Mouse (Mus musculus): Measurements from ENCODE around the gene Olfr827. TPM values are rescaled to one million over a fixed set of nuclear protein-coding genes. Genes with fewer than 3 reads are reported as not detected.

Olfr827 gene
- polyA plus RNA-seq, 1 experiment from 2014 or later, result not detected

Other genes with a start within 250 kb of the Olfr827 start
- not detected in 2 replicates for gene Olfr819, start 247.1 kb downstream of the Olfr827 start, polyA plus RNA-seq (2016; fragmentation: Nextera tagmentation; extraction: Ambion mirVana)
- gene Olfr247, start 238.3 kb downstream of the Olfr827 start, polyA plus RNA-seq (2016; fragmentation: Nextera tagmentation; extraction: Ambion mirVana), result not detected in 2 replicates
- gene Gm10310, start 229.3 kb downstream of the Olfr827 start, polyA plus RNA-seq (2016; fragmentation: Nextera tagmentation; extraction: Ambion mirVana), result not detected in 2 replicates
- not detected in 2 replicates for gene Olfr820, start 201.8 kb downstream of the Olfr827 start, polyA plus RNA-seq (2016; fragmentation: Nextera tagmentation; extraction: Ambion mirVana)
- gene Olfr821, start 184.1 kb downstream of the Olfr827 start, polyA plus RNA-seq (2016; fragmentation: Nextera tagmentation; extraction: Ambion mirVana), result not detected in 2 replicates
- not detected in 2 replicates for gene Olfr822, start 143.2 kb downstream of the Olfr827 start, polyA plus RNA-seq (2016; fragmentation: Nextera tagmentation; extraction: Ambion mirVana)
- gene Olfr823, start 99.0 kb downstream of the Olfr827 start, polyA plus RNA-seq (2016; fragmentation: Nextera tagmentation; extraction: Ambion mirVana), result not detected in 2 replicates
- gene Olfr824, start 84.4 kb downstream of the Olfr827 start, polyA plus RNA-seq (2016; fragmentation: Nextera tagmentation; extraction: Ambion mirVana), result not detected in 2 replicates
- gene Olfr825, start 47.6 kb downstream of the Olfr827 start, polyA plus RNA-seq (2016; fragmentation: Nextera tagmentation; extraction: Ambion mirVana), result not detected in 2 replicates
- gene Olfr826, start 30.2 kb downstream of the Olfr827 start, polyA plus RNA-seq (2016; fragmentation: Nextera tagmentation; extraction: Ambion mirVana), result not detected in 2 replicates
- gene Neurod4, start 65.8 kb upstream of the Olfr827 start, polyA plus RNA-seq (2016; fragmentation: Nextera tagmentation; extraction: Ambion mirVana), result 7.8 and 8.6 TPM in 2 replicates
- 0.31 TPM in 1 of 2 replicates, not detected in the other for gene Tespa1, start 108.5 kb upstream of the Olfr827 start, polyA plus RNA-seq (2016; fragmentation: Nextera tagmentation; extraction: Ambion mirVana)
- gene Vmn2r84, start 179.9 kb upstream of the Olfr827 start, polyA plus RNA-seq (2016; fragmentation: Nextera tagmentation; extraction: Ambion mirVana), result not detected in 2 replicates
- not detected in 2 replicates for gene Vmn2r85, start 215.3 kb upstream of the Olfr827 start, polyA plus RNA-seq (2016; fragmentation: Nextera tagmentation; extraction: Ambion mirVana)
- 0.03 TPM in 1 of 2 replicates, not detected in the other for gene Vmn2r86, start 241.6 kb upstream of the Olfr827 start, polyA plus RNA-seq (2016; fragmentation: Nextera tagmentation; extraction: Ambion mirVana)

All from hindbrain, embryonic 12.5 days (tissue).